Mouse (Mus musculus): ENCODE data around the gene St6galnac3. TPM values are rescaled to one million over a fixed set of nuclear protein-coding genes. Genes with fewer than 3 reads are reported as not detected.

The St6galnac3 gene
- total and polyA plus RNA-seq, 2 experiments from 2014 or later = 6.9 to 11.9 TPM

DNA sequence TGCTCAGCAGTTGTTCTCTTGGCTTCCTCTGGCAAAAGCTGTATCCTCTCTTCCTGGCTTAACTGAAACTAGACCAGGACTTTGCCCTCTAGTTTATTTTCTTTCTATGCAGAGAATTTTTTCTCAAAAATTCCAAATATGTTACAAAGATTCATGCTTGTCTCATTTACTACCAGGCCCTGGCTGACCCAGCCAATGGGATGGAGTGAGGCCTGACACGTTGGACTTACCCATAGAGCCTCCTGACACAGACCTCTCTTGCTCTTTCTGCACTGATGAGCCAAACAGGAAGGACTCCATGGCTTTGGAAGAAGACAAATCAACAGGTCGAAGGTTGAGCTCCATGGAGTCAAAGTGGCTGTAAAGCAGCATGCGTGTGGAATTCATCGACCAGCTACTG, 526.5 kb downstream of the St6galnac3 start:
- Histone ChIP-seq H3K9ac (replicated peaks; ENCODE audit: low read length, poor library complexity, severe bottlenecking) (no peak overlapping the region), H3K27ac (ENCODE audit: low read depth, low read length) (no peak overlapping the region), H3K4me3 (ENCODE audit: low read depth, low read length) (no peak overlapping the region), H3K4me1 (ENCODE audit: insufficient read depth, low read length) (peaks cover 4% of the 10 kb centered on the region; the same call in 1 of the 2 replicates), H3K9me3 (ENCODE audit: low read length) (no peaks in the 10 kb centered on the region), H3K36me3 (ENCODE audit: insufficient read depth, low read length) (no peaks in the 10 kb centered on the region), H3K4me2 (ENCODE audit: low read depth, low read length, poor library complexity, severe bottlenecking) (no peak overlapping the region), H3K27me3 (ENCODE audit: insufficient read depth, low read length) (no peaks in the 10 kb centered on the region)
- ATAC-seq (ENCODE audit: low FRiP score) (no peak), DNase-seq (ENCODE audit: low spot score) (no peak)
- 81% methylated on average over 4 of the region's 4 CpGs for WGBS
- TF ChIP-seq CTCF (IDR thresholded peaks at IDR 0.05) = no peak

DNA sequence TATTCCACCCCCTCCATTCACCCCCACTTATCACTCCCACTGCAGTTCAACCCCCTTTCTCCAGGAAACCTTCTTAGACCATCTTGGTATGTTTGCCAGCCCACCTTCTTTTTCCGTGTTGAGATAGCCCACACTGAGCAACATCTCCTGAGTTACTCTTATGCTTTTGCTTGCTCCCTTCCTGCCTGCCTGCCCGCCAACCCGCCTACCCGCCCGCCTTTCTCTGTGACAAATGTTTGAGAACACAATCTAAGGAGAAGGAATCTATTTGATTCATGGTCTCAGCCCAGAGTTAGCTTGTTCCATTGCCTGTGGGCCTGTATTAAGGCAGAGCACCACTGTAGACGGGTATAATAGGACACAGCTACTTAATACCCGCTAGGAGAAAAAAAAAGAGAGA, 531.9 kb downstream of the St6galnac3 start:
- no peaks in the 10 kb centered on the region for H3K27me3 ChIP-seq (ENCODE audit: insufficient read depth, low read length)
- no peak overlapping the region for H3K4me2 ChIP-seq (ENCODE audit: low read depth, low read length, poor library complexity, severe bottlenecking)
- WGBS = 85% methylated on average over 7 of the region's 7 CpGs
- DNase-seq (ENCODE audit: low spot score) (no peak), ATAC-seq (ENCODE audit: low FRiP score) (no peak)
- no peak overlapping the region for H3K27ac ChIP-seq (ENCODE audit: low read depth, low read length)
- no peak overlapping the region for H3K4me3 ChIP-seq (ENCODE audit: low read depth, low read length)
- no peak overlapping the region for H3K9ac ChIP-seq (replicated peaks; ENCODE audit: low read length, poor library complexity, severe bottlenecking)
- TF ChIP-seq CTCF (IDR thresholded peaks at IDR 0.05) = no peak
- no peaks in the 10 kb centered on the region for H3K36me3 ChIP-seq (ENCODE audit: insufficient read depth, low read length)
- H3K4me1 ChIP-seq (ENCODE audit: insufficient read depth, low read length) = no peaks in the 10 kb centered on the region
- H3K9me3 ChIP-seq (ENCODE audit: low read length) = no peaks in the 10 kb centered on the region

DNA sequence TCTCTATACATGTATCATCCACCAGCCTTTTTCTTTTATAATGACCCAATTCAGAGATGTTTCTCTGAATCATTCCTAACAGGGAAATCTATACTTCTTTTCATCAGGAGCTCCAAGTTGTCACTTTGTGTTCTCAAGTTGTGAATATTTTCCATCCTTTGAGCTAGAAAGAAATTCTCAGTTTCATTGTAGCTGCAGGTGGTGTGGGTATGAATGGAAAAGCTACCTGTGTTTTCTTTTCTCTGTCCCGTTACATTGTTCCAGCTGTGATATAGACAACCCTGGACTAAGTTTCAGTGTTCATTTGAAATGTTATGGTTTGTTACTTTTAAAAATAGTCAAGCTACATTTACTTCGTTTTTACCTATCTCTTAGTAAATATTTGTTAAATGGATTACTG, 534.2 kb downstream of the St6galnac3 start:
- 70% methylated on average over 2 of the region's 2 CpGs for WGBS
- H3K4me1 ChIP-seq (ENCODE audit: insufficient read depth, low read length) = no peaks in the 10 kb centered on the region
- no peak overlapping the region for H3K4me2 ChIP-seq (ENCODE audit: low read depth, low read length, poor library complexity, severe bottlenecking)
- no peak overlapping the region for H3K27ac ChIP-seq (ENCODE audit: low read depth, low read length)
- H3K9me3 ChIP-seq (ENCODE audit: low read length) = no peaks in the 10 kb centered on the region
- no peak for TF ChIP-seq CTCF (IDR thresholded peaks at IDR 0.05)
- H3K4me3 ChIP-seq (ENCODE audit: low read depth, low read length) = no peak overlapping the region
- H3K36me3 ChIP-seq (ENCODE audit: insufficient read depth, low read length) = no peaks in the 10 kb centered on the region
- DNase-seq (ENCODE audit: low spot score) = no peak
- no peak overlapping the region for H3K9ac ChIP-seq (replicated peaks; ENCODE audit: low read length, poor library complexity, severe bottlenecking)
- no peak for ATAC-seq (ENCODE audit: low FRiP score)
- H3K27me3 ChIP-seq (ENCODE audit: insufficient read depth, low read length) = no peaks in the 10 kb centered on the region

DNA sequence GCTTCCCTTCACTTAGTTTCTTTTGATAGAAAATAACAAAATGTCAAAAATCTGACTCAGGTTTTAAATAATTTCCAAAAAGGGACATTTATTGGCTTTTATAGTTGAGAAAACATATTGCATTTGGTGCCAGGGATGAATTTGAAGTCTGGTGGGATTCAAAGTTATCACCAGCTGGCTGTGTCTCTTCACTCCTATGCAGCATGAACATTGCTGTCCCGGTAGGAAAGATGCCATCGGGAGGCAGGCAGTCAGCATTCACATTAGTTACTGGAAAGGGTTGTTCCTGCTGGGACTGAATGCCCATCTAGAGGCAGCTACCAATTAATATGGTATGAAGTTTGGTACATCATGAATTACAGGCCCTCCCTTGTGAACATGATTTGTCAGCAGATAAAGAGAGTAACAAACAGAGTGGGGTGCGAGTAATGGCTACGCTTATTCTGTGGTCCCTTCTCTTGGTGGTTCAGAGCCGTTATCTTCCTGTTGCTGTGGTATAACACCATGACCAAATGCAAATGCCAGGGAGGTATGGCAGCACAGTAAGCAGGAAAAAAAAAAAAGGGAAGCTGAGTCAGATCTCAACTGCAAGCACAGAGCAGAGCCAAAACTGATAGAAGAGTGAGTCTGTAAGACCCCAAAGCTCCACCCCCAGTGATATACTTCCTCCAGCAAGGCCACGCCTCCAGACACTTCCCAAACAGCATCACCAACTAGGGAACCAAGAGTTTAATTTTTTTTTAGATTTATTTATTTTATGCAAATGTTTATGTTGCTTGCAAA, 535.1 kb downstream of the St6galnac3 start:
- Histone ChIP-seq H3K9me3 (ENCODE audit: low read length) (no peaks in the 10 kb centered on the region), H3K4me3 (ENCODE audit: low read depth, low read length) (no peak overlapping the region), H3K27me3 (ENCODE audit: insufficient read depth, low read length) (no peaks in the 10 kb centered on the region), H3K36me3 (ENCODE audit: insufficient read depth, low read length) (no peaks in the 10 kb centered on the region), H3K9ac (replicated peaks; ENCODE audit: low read length, poor library complexity, severe bottlenecking) (no peak overlapping the region), H3K4me2 (ENCODE audit: low read depth, low read length, poor library complexity, severe bottlenecking) (no peak overlapping the region), H3K4me1 (ENCODE audit: insufficient read depth, low read length) (no peaks in the 10 kb centered on the region), H3K27ac (ENCODE audit: low read depth, low read length) (no peak overlapping the region)
- 87% methylated on average over 6 of the region's 6 CpGs for WGBS
- DNase-seq (ENCODE audit: low spot score) (no peak), ATAC-seq (ENCODE audit: low FRiP score) (no peak)
- no peak for TF ChIP-seq CTCF (IDR thresholded peaks at IDR 0.05)

DNA sequence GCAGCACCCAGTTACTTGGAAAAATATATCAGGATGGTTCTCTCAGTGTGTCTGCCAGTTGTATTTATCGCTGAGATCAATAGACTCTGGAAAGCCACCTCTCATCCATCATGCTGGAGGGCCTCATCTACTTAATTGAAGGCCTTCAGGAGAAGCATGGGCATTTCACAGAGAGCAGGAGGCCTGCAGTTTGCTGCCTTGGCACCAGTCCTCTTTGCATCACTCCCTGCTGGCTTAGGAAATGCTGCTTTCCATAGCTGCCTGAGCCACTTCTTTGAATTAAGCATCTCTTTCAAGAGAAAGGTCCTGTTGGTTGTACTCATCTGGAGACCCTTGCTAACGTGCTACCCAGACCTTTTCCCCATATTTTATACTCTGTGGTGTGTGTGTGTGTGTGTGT, 536.8 kb downstream of the St6galnac3 start:
- 85% methylated on average over 2 of the region's 2 CpGs for WGBS
- Histone ChIP-seq H3K9ac (replicated peaks; ENCODE audit: low read length, poor library complexity, severe bottlenecking) (no peak overlapping the region), H3K27ac (ENCODE audit: low read depth, low read length) (no peak overlapping the region), H3K9me3 (ENCODE audit: low read length) (no peaks in the 10 kb centered on the region), H3K4me1 (ENCODE audit: insufficient read depth, low read length) (no peaks in the 10 kb centered on the region), H3K27me3 (ENCODE audit: insufficient read depth, low read length) (no peaks in the 10 kb centered on the region), H3K4me2 (ENCODE audit: low read depth, low read length, poor library complexity, severe bottlenecking) (no peak overlapping the region), H3K36me3 (ENCODE audit: insufficient read depth, low read length) (no peaks in the 10 kb centered on the region), H3K4me3 (ENCODE audit: low read depth, low read length) (no peak overlapping the region)
- ATAC-seq (ENCODE audit: low FRiP score) = no peak
- TF ChIP-seq CTCF (IDR thresholded peaks at IDR 0.05) = no peak
- no peak for DNase-seq (ENCODE audit: low spot score)

DNA sequence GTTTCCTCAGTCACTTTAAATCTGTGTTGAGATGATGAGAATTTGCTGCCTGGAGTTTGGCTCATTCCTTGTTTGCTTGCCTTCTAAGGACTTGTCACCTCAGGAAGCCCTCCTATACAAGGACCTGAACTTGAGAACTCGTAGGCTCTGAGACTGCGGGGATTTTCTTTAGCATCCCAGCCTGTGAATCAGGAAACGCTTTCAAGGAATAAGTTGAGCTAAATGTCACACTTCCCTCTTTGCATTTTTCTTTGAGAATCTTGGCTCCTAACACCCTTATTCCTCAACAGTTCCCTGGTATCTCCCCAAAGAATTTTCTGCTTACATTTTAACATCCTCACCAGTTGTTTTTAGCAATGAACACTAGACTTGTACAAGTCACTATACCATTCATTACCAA, 539.9 kb downstream of the St6galnac3 start:
- DNase-seq (ENCODE audit: low spot score) (no peak), ATAC-seq (ENCODE audit: low FRiP score) (no peak)
- H3K27me3 ChIP-seq (ENCODE audit: insufficient read depth, low read length) = no peaks in the 10 kb centered on the region
- no peak overlapping the region for H3K9ac ChIP-seq (replicated peaks; ENCODE audit: low read length, poor library complexity, severe bottlenecking)
- TF ChIP-seq CTCF (IDR thresholded peaks at IDR 0.05) = no peak
- no peaks in the 10 kb centered on the region for H3K4me1 ChIP-seq (ENCODE audit: insufficient read depth, low read length)
- WGBS = 84% methylated on average over 3 of the region's 3 CpGs
- H3K27ac ChIP-seq (ENCODE audit: low read depth, low read length) = no peak overlapping the region
- H3K36me3 ChIP-seq (ENCODE audit: insufficient read depth, low read length) = no peaks in the 10 kb centered on the region
- H3K4me3 ChIP-seq (ENCODE audit: low read depth, low read length) = no peak overlapping the region
- H3K9me3 ChIP-seq (ENCODE audit: low read length) = no peaks in the 10 kb centered on the region
- H3K4me2 ChIP-seq (ENCODE audit: low read depth, low read length, poor library complexity, severe bottlenecking) = no peak overlapping the region

All from midbrain, postnatal 0 days (tissue).